Comparison of ENCODE assay signal across 3 mouse cellular contexts in genomic region chr9:88959981-88960380, GRCm38 (mm10). TPM values are rescaled to one million over a fixed set of nuclear protein-coding genes. Genes with fewer than 3 reads are reported as not detected.
"Had no signal": no experiment of that assay in that cellular context is flagged by ENCODE, and none has a peak within 500 bp of the region (broad histone marks: within the 10 kb centered on the region; RNA-seq: fewer than 3 reads in every experiment).

No protein-coding gene starts in this region.

RNA-seq across cellular contexts. Expression of gene Bcl2a1a, which starts 3.3 kb away (rescaled TPM):
- polyA plus RNA-seq: neural tube, embryonic 13.5 days; neural tube, embryonic 14.5 days; stomach, embryonic 14.5 days had no signal
